Mouse (Mus musculus) liver, embryonic 14.5 days (tissue): ENCODE results near the gene Zfp91.

ENCODE experiments used
- CTCF ChIP-seq: IDR thresholded peaks from 2 replicates; pipeline ENCODE4 v1.5.1; 2016; ENCODE audit warnings: antibody characterized with exemption, low read depth, control low read depth
- EP300 ChIP-seq: IDR thresholded peaks from 2 replicates; pipeline ENCODE4 v1.6.1; 2016; ENCODE audit warnings: antibody characterized with exemption, low read depth

DNA sequence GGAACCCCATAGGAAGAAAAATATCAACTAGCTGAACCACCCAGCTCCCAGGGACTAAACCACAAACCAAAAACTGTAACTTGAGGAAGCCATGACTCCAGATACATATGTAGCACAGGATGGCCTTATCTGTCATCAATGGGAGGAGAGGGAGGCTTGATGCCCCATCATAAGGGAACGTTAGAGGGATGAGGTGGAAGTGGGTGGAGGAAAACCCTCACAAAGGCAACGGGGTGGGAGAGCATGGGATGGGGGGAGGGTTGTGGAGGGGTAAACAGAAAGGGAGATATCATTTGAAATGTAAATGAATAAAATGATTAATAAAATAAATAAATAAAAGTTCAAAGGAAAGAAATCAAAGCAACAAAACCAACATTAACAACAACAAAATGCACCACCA, 75.5 kb downstream of the Zfp91 start:
- no peak for TF ChIP-seq CTCF
- no peak for TF ChIP-seq EP300
